Mouse (Mus musculus) limb, embryonic 14.5 days (tissue): Measurements from ENCODE around the gene Cflar. TPM values are rescaled to one million over a fixed set of nuclear protein-coding genes. Genes with fewer than 3 reads are reported as not detected.

Experiments used
- ATAC-seq: fragments of 200-750 bp; cut with Nextera tagmentation; 2 replicates; pipeline ENCODE4 v1.8.0; 2017; ENCODE audit warnings: low read depth, moderate number of reproducible peaks, moderate TSS enrichment; ENCODE audit not compliant: low FRiP score
- DNase-seq: peaks from one replicate; pipeline ENCODE4 v3.0.0-alpha.2; 2015; ENCODE audit warnings: low spot score
- H3K27ac ChIP-seq: fragments of 300-500 bp; sonication (generic); replicated peaks from 2 replicates; pipeline ENCODE4 v1.5.1; 2014; ENCODE audit warnings: low read depth, mild to moderate bottlenecking, low read length, moderate library complexity, mixed read lengths
- H3K27me3 ChIP-seq: fragments of 300-500 bp; sonication (generic); 2 replicates; pipeline ENCODE4 v1.6.1; 2014; ENCODE audit warnings: low read length, mixed read lengths; ENCODE audit not compliant: control insufficient read depth, insufficient read depth
- H3K36me3 ChIP-seq: fragments of 300-500 bp; sonication (generic); 2 replicates; pipeline ENCODE4 v1.6.1; 2014; ENCODE audit warnings: mild to moderate bottlenecking, low read length, moderate library complexity, mixed read lengths; ENCODE audit not compliant: control insufficient read depth, insufficient read depth
- H3K4me1 ChIP-seq: fragments of 300-500 bp; sonication (generic); 2 replicates; pipeline ENCODE4 v1.6.1; 2014; ENCODE audit warnings: antibody characterized with exemption, low read length, mixed read lengths; ENCODE audit not compliant: control insufficient read depth, insufficient read depth
- H3K4me2 ChIP-seq: fragments of 300-500 bp; sonication (generic); replicated peaks from 2 replicates; pipeline ENCODE4 v1.6.1; 2014; ENCODE audit warnings: low read depth, mild to moderate bottlenecking, low read length, moderate library complexity; ENCODE audit not compliant: severe bottlenecking
- H3K4me3 ChIP-seq: fragments of 300-500 bp; sonication (generic); replicated peaks from 2 replicates; pipeline ENCODE4 v1.5.1; 2014; ENCODE audit warnings: low read length
- H3K9ac ChIP-seq: fragments of 300-500 bp; sonication (generic); 2 replicates; pipeline ENCODE4 v1.6.1; 2014; ENCODE audit warnings: mild to moderate bottlenecking, low read depth, low read length, moderate library complexity; ENCODE audit not compliant: severe bottlenecking
- H3K9me3 ChIP-seq: fragments of 300-500 bp; sonication (generic); 2 replicates; pipeline ENCODE4 v1.6.1; 2016; ENCODE audit warnings: low read length; ENCODE audit not compliant: control insufficient read depth
- POLR2A ChIP-seq: fragments of 200-500 bp; IDR thresholded peaks from 2 replicates; pipeline ENCODE4 v1.8.0; 2012; ENCODE audit warnings: inconsistent platforms, mild to moderate bottlenecking, moderate library complexity, borderline replicate concordance; ENCODE audit not compliant: insufficient read depth, insufficient read length; ENCODE audit errors: extremely low read depth
- WGBS: fragments of 180-500 bp; shearing (Covaris S2); extraction: QIAGEN DNeasy Blood & Tissue Kit; methylation state at CpG from one replicate; pipeline ENCODE4 v1.1.7; 2014; 5-methylcytosine and 5-hydroxymethylcytosine counted together
- polyA plus RNA-seq, 2 experiments: library from polyadenylated mRNA; depleted of rRNA in 1 of 2; stranded (reverse) in 1 of 2; unstranded in 1 of 2; fragments of >200 nt; fragmentation: Nextera tagmentation in 1 of 2; extraction: Ambion mirVana in 1 of 2; gene quantifications; 2 replicates each; pipeline versions ENCODE4 v1.2.1 to v1.2.3; 2012 to 2014

Gene Cflar
- polyA plus RNA-seq, 2 experiments: 28.9 to 37.2 TPM

DNA sequence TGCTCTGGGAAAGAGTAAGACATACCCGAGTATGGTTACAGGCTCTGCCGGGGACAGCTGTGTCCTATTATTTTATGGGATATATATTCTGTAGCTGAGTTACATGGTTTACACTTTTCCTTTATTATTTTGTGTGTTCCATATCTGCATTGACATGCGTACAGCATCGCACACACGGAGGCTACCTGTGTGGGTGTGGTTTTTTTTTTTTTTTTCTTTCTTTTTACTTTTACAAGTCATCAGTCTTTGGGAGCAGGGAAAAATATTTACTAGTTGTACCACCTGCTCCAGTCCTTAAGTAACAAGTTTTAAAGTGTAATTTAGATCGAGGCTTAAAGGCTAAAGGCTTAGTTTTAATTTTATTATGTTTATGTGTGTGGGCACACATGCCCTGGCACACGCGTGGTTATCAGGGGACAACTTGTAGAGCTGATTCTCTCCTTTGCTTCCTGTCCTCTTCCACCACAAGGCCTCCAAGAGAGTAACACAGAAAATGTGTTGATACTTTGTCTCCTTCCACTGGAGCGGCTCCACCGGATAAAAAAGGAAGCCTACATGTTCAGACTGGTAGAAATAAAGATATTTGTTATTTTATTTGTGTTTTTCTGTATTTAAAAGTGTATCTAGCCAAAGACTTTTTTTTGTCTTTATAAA, 470 bp upstream of the Cflar start:
- H3K4me2 ChIP-seq: peak overlapping the region; percentile 77
- peak overlapping the region; percentile 99 for H3K27ac ChIP-seq
- H3K9me3 ChIP-seq: no peaks in the 10 kb centered on the region
- no peaks in the 10 kb centered on the region for H3K27me3 ChIP-seq
- H3K4me3 ChIP-seq: peak overlapping the region; percentile 64
- no peak for TF ChIP-seq POLR2A
- peaks cover 17% of the 10 kb centered on the region for H3K4me1 ChIP-seq
- peaks cover 10% of the 10 kb centered on the region for H3K36me3 ChIP-seq
- 0 out of 2 replicates have a peak, but pooled peaks have one; percentile 6 for ATAC-seq
- 28% methylated on average over 10 of the region's 10 CpGs for WGBS
- peak overlapping the region; percentile 92 for H3K9ac ChIP-seq
- no peak for DNase-seq

DNA sequence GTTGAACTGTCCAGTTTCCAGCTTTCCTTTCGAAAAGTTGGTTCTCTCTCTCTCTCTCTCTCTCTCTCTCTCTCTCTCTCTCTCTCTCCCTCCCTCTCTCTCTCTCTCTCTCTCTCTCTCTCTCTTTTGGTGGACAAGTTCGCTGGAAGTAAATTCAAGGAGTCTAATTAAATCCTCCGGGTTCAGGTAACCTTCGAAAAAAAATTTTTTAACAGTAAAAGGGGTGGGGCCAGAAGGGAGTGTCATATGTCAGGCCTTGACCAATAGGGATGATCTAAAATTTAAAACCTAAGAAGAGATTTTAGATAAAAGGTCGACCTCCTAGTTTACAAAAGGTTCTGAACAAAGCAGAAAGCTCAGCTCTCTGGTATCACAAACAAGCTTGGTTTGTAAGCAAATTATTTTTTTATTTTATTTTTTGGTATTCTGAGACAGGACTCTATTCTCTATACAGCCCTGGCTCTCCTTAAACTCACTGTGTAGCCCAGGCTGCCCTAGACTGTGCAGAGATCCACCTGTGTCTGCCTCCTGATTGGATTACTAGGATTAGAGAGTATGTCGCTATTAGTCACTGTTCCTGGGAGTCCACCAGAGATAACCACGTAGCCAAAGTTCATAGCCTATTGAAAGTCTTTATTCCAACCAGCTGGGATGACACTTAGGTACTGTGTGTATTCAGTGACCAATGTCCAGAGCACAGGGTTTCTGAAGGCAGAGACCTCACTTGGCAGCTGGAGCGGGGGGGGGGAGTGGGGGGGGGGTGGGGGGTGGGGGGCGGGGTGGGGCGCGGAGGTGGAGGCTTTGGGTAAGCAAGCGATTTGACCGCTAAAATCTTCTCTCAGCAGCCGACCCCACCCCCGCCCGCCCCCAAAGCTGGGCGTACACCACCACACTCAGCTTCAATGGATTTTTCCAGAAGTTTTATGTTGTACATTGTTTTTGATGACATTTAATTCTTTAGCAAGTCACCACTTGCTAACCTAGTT, 1.1 kb downstream of the Cflar start:
- peak; percentile 78 for DNase-seq
- Histone ChIP-seq H3K4me1 (peaks cover 20% of the 10 kb centered on the region), H3K4me2 (peak overlapping the region; percentile 77), H3K9me3 (no peaks in the 10 kb centered on the region), H3K27me3 (no peaks in the 10 kb centered on the region), H3K36me3 (peaks cover 17% of the 10 kb centered on the region), H3K4me3 (peak overlapping the region; percentile 64), H3K9ac (peak overlapping the region; percentile 92), H3K27ac (peak overlapping the region; percentile 99)
- ATAC-seq: peak; percentile 56
- WGBS: 2% methylated on average over 14 of the region's 17 CpGs
- TF ChIP-seq POLR2A: no peak

DNA sequence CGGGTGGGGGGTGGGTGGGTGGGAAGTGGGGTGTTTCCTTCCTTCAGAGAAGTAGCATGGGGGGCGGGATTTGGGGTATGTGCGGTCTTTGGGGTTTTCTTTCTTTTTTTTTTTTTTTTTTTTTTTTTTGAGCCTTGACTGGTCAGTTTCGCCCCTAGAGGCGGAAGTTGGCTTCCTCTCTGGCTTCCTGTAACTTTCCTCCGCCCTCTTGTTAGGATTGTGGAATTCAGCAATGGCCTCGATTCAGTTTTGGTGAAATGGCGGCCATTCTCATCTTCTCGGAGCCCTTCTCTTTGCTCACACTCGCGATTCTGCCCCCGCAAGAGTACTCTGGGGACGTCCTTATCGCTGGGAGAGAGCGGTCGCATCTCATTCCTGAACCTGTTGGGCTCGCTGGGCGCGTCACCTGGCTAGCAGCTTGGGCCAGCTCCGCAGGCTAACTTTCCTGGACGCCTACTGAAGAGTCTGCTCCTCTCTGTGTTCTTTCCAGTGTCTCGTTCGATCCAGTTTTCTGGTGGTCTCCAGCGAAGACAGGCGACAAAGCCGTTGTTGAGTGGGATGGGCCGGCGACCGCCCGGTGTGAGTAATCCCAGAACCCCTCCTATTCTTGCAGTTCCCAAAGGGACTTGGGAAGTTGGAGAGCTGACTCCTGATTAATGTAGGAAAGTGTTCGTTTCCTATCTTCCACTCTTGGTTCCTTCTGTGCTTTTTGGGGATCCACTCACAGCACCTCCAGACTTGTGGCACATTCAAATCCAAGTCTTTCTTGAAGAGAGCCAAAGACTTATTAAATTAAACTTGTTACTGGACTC, 2.0 kb downstream of the Cflar start:
- TF ChIP-seq POLR2A: no peak
- peak overlapping the region; percentile 80 for H3K9ac ChIP-seq
- peak; percentile 47 for ATAC-seq
- H3K4me1 ChIP-seq: peaks cover 20% of the 10 kb centered on the region
- H3K9me3 ChIP-seq: no peaks in the 10 kb centered on the region
- peak overlapping the region; percentile 95 for H3K27ac ChIP-seq
- H3K27me3 ChIP-seq: no peaks in the 10 kb centered on the region
- DNase-seq: peak; percentile 91
- 5% methylated on average over 31 of the region's 31 CpGs for WGBS
- H3K4me2 ChIP-seq: peak overlapping the region; percentile 77
- peaks cover 20% of the 10 kb centered on the region for H3K36me3 ChIP-seq
- peak overlapping the region; percentile 64 for H3K4me3 ChIP-seq

DNA sequence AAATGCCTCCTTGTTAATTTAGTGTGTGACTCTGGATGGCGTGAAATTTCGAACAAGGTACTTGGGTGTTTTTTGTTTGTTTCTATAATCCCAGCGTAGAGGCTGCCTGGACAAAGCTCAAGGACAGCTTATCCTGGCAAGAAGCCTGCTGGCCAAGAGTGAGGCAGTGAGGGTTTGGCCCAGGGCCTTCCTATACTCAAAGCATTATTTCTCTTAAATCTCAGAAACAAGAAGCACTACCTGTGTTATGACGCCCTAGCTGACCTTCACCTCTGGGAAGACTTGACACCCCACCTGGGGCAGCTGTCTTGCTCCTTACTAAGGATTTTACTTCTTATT, 2.6 kb downstream of the Cflar start:
- Histone ChIP-seq H3K9me3 (no peaks in the 10 kb centered on the region), H3K36me3 (peaks cover 24% of the 10 kb centered on the region), H3K27ac (peak overlapping the region; percentile 95), H3K4me3 (peak overlapping the region; percentile 64), H3K4me2 (peak overlapping the region; percentile 77), H3K9ac (peak overlapping the region; percentile 80), H3K4me1 (peaks cover 20% of the 10 kb centered on the region), H3K27me3 (no peaks in the 10 kb centered on the region)
- TF ChIP-seq POLR2A: no peak
- DNase-seq (peak; percentile 57), ATAC-seq (no peak)
- 24% methylated on average over 4 of the region's 4 CpGs for WGBS

DNA sequence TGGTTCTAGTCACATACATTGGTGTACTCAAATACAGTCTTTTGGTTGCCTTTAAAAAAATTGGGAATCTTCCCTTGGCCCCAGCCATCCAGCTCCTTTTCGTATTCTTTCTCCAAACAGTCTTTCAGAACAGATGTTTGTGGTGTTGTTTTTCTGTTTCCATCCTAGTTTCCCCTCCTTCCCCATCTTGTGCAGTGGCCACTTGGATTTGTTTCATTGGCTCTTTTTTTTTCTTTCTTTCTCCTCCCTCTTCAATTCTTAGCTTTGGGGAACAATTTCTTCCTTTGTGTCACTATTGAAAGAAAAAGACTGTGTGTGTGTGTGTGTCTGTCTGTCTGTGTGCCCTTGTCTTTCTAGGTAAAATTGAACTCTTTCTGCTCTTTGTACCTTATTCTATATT, 3.1 kb downstream of the Cflar start:
- H3K9me3 ChIP-seq: no peaks in the 10 kb centered on the region
- H3K27me3 ChIP-seq: no peaks in the 10 kb centered on the region
- DNase-seq: no peak
- no peak for TF ChIP-seq POLR2A
- peak overlapping the region; percentile 64 for H3K4me3 ChIP-seq
- peaks cover 20% of the 10 kb centered on the region for H3K4me1 ChIP-seq
- 61% methylated on average over 1 of the region's 1 CpGs for WGBS
- H3K27ac ChIP-seq: peak overlapping the region; percentile 95; the same call in 1 of the 2 replicates
- no peak for ATAC-seq
- H3K36me3 ChIP-seq: peaks cover 26% of the 10 kb centered on the region
- H3K9ac ChIP-seq: peak overlapping the region; percentile 80; the same call in 1 of the 2 replicates
- peak overlapping the region; percentile 77 for H3K4me2 ChIP-seq
